Mouse (Mus musculus) midbrain, embryonic 12.5 days (tissue): ENCODE data around the gene Adamtsl2. TPM values are rescaled to one million over a fixed set of nuclear protein-coding genes. Genes with fewer than 3 reads are reported as not detected.

Source experiments
- ATAC-seq: fragments of 200-750 bp; cut with Nextera tagmentation; 2 replicates; pipeline ENCODE4 v1.8.0; 2017; ENCODE audit warnings: low read depth, moderate TSS enrichment, moderate library complexity; ENCODE audit not compliant: low FRiP score
- H3K27ac ChIP-seq: fragments of 300-500 bp; sonication (generic); replicated peaks from 2 replicates; pipeline ENCODE4 v1.5.1; 2016; ENCODE audit warnings: mild to moderate bottlenecking
- H3K27me3 ChIP-seq: fragments of 300-500 bp; sonication (generic); 2 replicates; pipeline ENCODE4 v1.6.1; 2016; ENCODE audit warnings: mild to moderate bottlenecking
- H3K36me3 ChIP-seq: fragments of 300-500 bp; sonication (generic); 2 replicates; pipeline ENCODE4 v1.6.1; 2016
- H3K4me1 ChIP-seq: fragments of 300-500 bp; sonication (generic); 2 replicates; pipeline ENCODE4 v1.6.1; 2016
- H3K4me2 ChIP-seq: fragments of 300-500 bp; sonication (generic); replicated peaks from 2 replicates; pipeline ENCODE4 v1.6.1; 2016; ENCODE audit warnings: mild to moderate bottlenecking, moderate library complexity
- H3K4me3 ChIP-seq: fragments of 300-500 bp; sonication (generic); 2 replicates; pipeline ENCODE4 v1.5.1; 2016; ENCODE audit warnings: mild to moderate bottlenecking
- H3K9ac ChIP-seq: fragments of 300-500 bp; sonication (generic); replicated peaks from 2 replicates; pipeline ENCODE4 v1.6.1; 2016; ENCODE audit warnings: mild to moderate bottlenecking, moderate library complexity
- H3K9me3 ChIP-seq: fragments of 300-500 bp; sonication (generic); 2 replicates; pipeline ENCODE4 v1.6.1; 2016; ENCODE audit warnings: mild to moderate bottlenecking
- WGBS: fragments of 180-500 bp; shearing (Covaris S2); methylation state at CpG from one replicate; pipeline ENCODE4 v1.1.7; 2016; 5-methylcytosine and 5-hydroxymethylcytosine counted together
- polyA plus RNA-seq: library from polyadenylated mRNA; unstranded; fragments of >200 nt; fragmentation: Nextera tagmentation; extraction: Ambion mirVana; gene quantifications from 2 replicates; pipeline ENCODE4 v1.2.1, GENCODE M21; 2016

Gene Adamtsl2
- 6.7 and 7.6 TPM in 2 replicates for polyA plus RNA-seq

- Histone ChIP-seq H3K27me3 (peaks cover 7% of the 10 kb centered on the region), H3K4me1 (peaks cover 15% of the 10 kb centered on the region), H3K9me3 (no peaks in the 10 kb centered on the region), H3K27ac (peak within 1 kb of the TSS; percentile 46), H3K4me3 (no peak within 1 kb of the TSS), H3K4me2 (peak within 1 kb of the TSS; percentile 32), H3K9ac (no peak within 1 kb of the TSS), H3K36me3 (no peaks in the 10 kb centered on the region)
- peak; percentile 80 for ATAC-seq
- WGBS: 1% methylated on average over 10 of the region's 10 CpGs
Observed at GRCm38 (mm10) chr2:27079152-27079584, at the start of gene Adamtsl2. Gene Adamtsl2, plus strand, starts transcription at chr2:27079379.

DNA sequence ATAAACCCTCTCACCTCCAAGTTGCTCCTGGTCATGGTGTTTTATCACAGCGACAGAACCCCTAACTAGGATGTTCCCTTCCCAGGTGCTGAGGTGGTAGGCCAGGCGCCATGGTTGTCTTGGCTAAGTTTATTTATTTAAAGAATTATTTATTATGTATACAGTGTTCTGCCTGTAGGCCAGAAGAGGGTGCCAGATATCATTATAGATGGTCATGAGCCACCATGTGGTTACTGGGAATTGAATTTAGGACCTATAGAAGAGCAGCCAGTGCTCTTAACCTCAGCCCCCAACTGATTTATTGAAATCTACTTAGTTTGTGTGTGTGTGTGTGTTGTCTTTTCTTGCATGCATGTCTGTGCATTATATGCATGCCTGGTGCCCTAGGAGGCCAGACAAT is 46.8 kb upstream of the Adamtsl2 start:
- Histone ChIP-seq H3K4me2 (no peak overlapping the region), H3K9ac (no peak overlapping the region), H3K4me1 (0 out of 2 replicates have a peak, but pooled peaks cover 6% of the 10 kb centered on the region), H3K4me3 (no peak overlapping the region), H3K9me3 (no peaks in the 10 kb centered on the region), H3K27ac (no peak overlapping the region), H3K36me3 (no peaks in the 10 kb centered on the region), H3K27me3 (peaks cover 21% of the 10 kb centered on the region)
- WGBS: 86% methylated on average over 2 of the region's 2 CpGs
- no peak for ATAC-seq

- no peaks in the 10 kb centered on the region for H3K36me3 ChIP-seq
- H3K4me3 ChIP-seq: no peak overlapping the region
- H3K4me1 ChIP-seq: no peaks in the 10 kb centered on the region
- H3K4me2 ChIP-seq: no peak overlapping the region
- no peak for ATAC-seq
- H3K9ac ChIP-seq: no peak overlapping the region
- H3K27me3 ChIP-seq: peaks cover 7% of the 10 kb centered on the region
- WGBS: 66% methylated on average over 3 of the region's 3 CpGs
- H3K9me3 ChIP-seq: no peaks in the 10 kb centered on the region
- H3K27ac ChIP-seq: no peak overlapping the region
Observed at GRCm38 (mm10) chr2:27036003-27036402, 43.2 kb upstream of the Adamtsl2 start.

GRCm38 (mm10) chr2:27037008-27037407 is 42.2 kb upstream of the Adamtsl2 start:
- Histone ChIP-seq H3K27ac (no peak overlapping the region), H3K36me3 (no peaks in the 10 kb centered on the region), H3K9me3 (no peaks in the 10 kb centered on the region), H3K4me2 (no peak overlapping the region), H3K4me1 (no peaks in the 10 kb centered on the region), H3K9ac (no peak overlapping the region), H3K27me3 (peaks cover 7% of the 10 kb centered on the region), H3K4me3 (no peak overlapping the region)
- WGBS: 56% methylated on average over 4 of the region's 4 CpGs
- ATAC-seq: no peak

GRCm38 (mm10) chr2:27038596-27038995 is 40.6 kb upstream of the Adamtsl2 start:
- H3K9ac ChIP-seq: no peak overlapping the region

DNA sequence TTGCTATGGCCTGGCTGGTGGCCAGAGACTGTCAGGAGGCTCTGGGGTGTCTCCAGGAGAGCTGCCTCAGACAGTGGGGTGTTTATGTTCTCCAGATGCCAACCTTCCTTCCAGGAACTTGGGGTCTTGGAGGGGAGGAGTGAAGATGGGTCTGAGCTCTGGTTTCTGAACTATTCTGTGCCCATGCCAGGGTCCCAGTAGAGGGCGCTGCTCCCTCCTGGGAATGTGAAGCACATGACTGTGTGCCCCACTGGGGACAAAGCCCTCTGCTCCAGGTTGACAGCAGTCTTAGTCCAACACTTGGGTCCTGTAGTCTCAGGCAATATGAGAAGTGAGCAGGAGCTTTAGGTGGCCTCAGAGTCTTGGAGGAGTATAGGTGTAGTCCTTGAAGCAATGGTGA is 39.9 kb upstream of the Adamtsl2 start:
- H3K4me1 ChIP-seq: no peaks in the 10 kb centered on the region
- ATAC-seq: no peak
- no peaks in the 10 kb centered on the region for H3K9me3 ChIP-seq
- WGBS: 21% methylated on average over 1 of the region's 1 CpGs
- H3K36me3 ChIP-seq: no peaks in the 10 kb centered on the region
- no peak overlapping the region for H3K4me2 ChIP-seq
- H3K27ac ChIP-seq: no peak overlapping the region
- H3K9ac ChIP-seq: no peak overlapping the region
- peaks cover 10% of the 10 kb centered on the region for H3K27me3 ChIP-seq
- no peak overlapping the region for H3K4me3 ChIP-seq

More at GRCm38 (mm10) chr2:27038596-27038995, 40.6 kb upstream of the Adamtsl2 start:
- Histone ChIP-seq H3K4me1 (no peaks in the 10 kb centered on the region), H3K4me2 (no peak overlapping the region), H3K27me3 (peaks cover 7% of the 10 kb centered on the region), H3K36me3 (no peaks in the 10 kb centered on the region), H3K9me3 (no peaks in the 10 kb centered on the region), H3K4me3 (no peak overlapping the region), H3K27ac (no peak overlapping the region)
- ATAC-seq: peak; percentile 41; the same call in 1 of the 2 replicates
- WGBS: 3% methylated on average over 3 of the region's 3 CpGs

- ATAC-seq: no peak
- no peaks in the 10 kb centered on the region for H3K36me3 ChIP-seq
- H3K9ac ChIP-seq: no peak overlapping the region
- H3K4me2 ChIP-seq: no peak overlapping the region
- H3K4me1 ChIP-seq: no peaks in the 10 kb centered on the region
- H3K9me3 ChIP-seq: no peaks in the 10 kb centered on the region
- WGBS: 71% methylated on average over 8 of the region's 8 CpGs
- peaks cover 21% of the 10 kb centered on the region for H3K27me3 ChIP-seq
- no peak overlapping the region for H3K27ac ChIP-seq
- H3K4me3 ChIP-seq: no peak overlapping the region
Observed at GRCm38 (mm10) chr2:27042131-27042844, 36.9 kb upstream of the Adamtsl2 start.

DNA sequence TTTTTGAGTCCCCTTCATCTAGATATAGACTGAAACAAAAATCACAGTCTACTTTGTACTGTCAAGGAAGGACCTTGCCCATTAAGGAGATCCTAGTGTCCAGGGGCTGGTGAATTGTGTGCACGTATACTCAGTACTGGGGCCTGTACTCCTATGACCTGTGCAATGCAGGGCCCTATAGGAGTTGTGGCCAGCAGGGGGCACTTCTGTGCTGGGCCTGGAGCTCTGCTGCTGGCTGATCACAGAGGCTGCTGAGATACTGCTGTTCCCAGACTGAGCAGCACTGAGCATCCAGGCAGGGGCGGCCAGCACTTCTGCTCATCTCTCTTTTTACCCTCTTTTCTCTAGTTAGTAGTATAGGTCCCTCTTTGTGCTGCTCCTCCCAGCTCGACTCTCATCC is 35.7 kb upstream of the Adamtsl2 start:
- Histone ChIP-seq H3K9me3 (no peaks in the 10 kb centered on the region), H3K36me3 (no peaks in the 10 kb centered on the region), H3K4me3 (no peak overlapping the region), H3K27ac (no peak overlapping the region), H3K4me2 (no peak overlapping the region), H3K4me1 (no peaks in the 10 kb centered on the region), H3K9ac (no peak overlapping the region), H3K27me3 (peaks cover 21% of the 10 kb centered on the region)
- peak; percentile 79 for ATAC-seq
- WGBS: 26% methylated on average over 3 of the region's 3 CpGs

- H3K27ac ChIP-seq: no peak overlapping the region
- H3K4me2 ChIP-seq: no peak overlapping the region
- H3K9me3 ChIP-seq: no peaks in the 10 kb centered on the region
- ATAC-seq: no peak
- peaks cover 21% of the 10 kb centered on the region for H3K27me3 ChIP-seq
- no peaks in the 10 kb centered on the region for H3K36me3 ChIP-seq
- no peaks in the 10 kb centered on the region for H3K4me1 ChIP-seq
- 67% methylated on average over 4 of the region's 4 CpGs for WGBS
- H3K4me3 ChIP-seq: no peak overlapping the region
- H3K9ac ChIP-seq: no peak overlapping the region
Observed at GRCm38 (mm10) chr2:27044166-27044565, 35.0 kb upstream of the Adamtsl2 start.

- no peak overlapping the region for H3K9ac ChIP-seq
- no peak overlapping the region for H3K4me3 ChIP-seq
- no peaks in the 10 kb centered on the region for H3K4me1 ChIP-seq
- no peaks in the 10 kb centered on the region for H3K9me3 ChIP-seq
- 83% methylated on average over 3 of the region's 3 CpGs for WGBS
- H3K4me2 ChIP-seq: no peak overlapping the region
- no peak for ATAC-seq
- H3K27me3 ChIP-seq: peaks cover 17% of the 10 kb centered on the region
- H3K27ac ChIP-seq: no peak overlapping the region
- H3K36me3 ChIP-seq: no peaks in the 10 kb centered on the region
Observed at GRCm38 (mm10) chr2:27044641-27045040, 34.5 kb upstream of the Adamtsl2 start.

- no peak overlapping the region for H3K4me3 ChIP-seq
- no peak overlapping the region for H3K4me2 ChIP-seq
- H3K36me3 ChIP-seq: no peaks in the 10 kb centered on the region
- H3K9ac ChIP-seq: no peak overlapping the region
- ATAC-seq: no peak
- 68% methylated on average over 8 of the region's 8 CpGs for whole genome bisulfite sequencing
- peaks cover 14% of the 10 kb centered on the region for H3K27me3 ChIP-seq
- no peaks in the 10 kb centered on the region for H3K9me3 ChIP-seq
- H3K4me1 ChIP-seq: no peaks in the 10 kb centered on the region
- H3K27ac ChIP-seq: no peak overlapping the region
Observed at GRCm38 (mm10) chr2:27045979-27046770, 33.0 kb upstream of the Adamtsl2 start.

DNA sequence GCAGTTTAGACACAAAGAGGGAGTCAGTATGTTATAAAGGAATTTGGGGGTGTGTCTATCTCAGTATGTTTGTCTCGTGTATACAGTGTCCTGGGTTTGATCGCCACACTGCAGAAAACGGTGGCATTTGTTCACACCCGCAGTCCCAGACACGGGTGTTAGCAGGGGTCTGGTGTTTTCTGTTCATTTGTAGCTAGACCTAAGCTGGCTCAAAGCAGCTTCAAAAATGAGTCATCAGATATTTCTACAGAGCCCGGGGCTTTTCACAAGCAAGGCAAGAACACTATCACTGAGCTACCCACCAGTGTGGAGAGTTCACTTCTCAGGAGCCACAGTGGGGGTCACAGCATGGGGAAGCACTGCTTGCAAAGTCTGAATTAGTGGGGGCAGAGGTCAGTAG is 29.8 kb upstream of the Adamtsl2 start:
- Histone ChIP-seq H3K36me3 (no peaks in the 10 kb centered on the region), H3K4me2 (no peak overlapping the region), H3K27me3 (peaks cover 10% of the 10 kb centered on the region), H3K4me1 (no peaks in the 10 kb centered on the region), H3K9ac (no peak overlapping the region), H3K4me3 (no peak overlapping the region), H3K27ac (no peak overlapping the region), H3K9me3 (no peaks in the 10 kb centered on the region)
- 28% methylated on average over 6 of the region's 6 CpGs for WGBS
- ATAC-seq: no peak
